Mouse (Mus musculus): ENCODE data around the gene Hist1h1d. TPM values are rescaled to one million over a fixed set of nuclear protein-coding genes. Genes with fewer than 3 reads are reported as not detected.

Hist1h1d gene
- polyA plus RNA-seq (2015; fragmentation: Nextera tagmentation; extraction: Ambion mirVana) = 0.22 and 0.23 TPM in 2 replicates

GRCm38 (mm10) chr13:23552962-23553361 is at the start of gene Hist1h1d:
TSS of gene Hist1h1d (plus strand) at chr13:23553262.
- ATAC-seq (replicated peaks; ENCODE audit: low FRiP score, low read depth) = no peak
- no peaks in the 10 kb centered on the region for H3K36me3 ChIP-seq (ENCODE audit: insufficient read depth, low read length)
- peak within 1 kb of the TSS; percentile 62; the same call in 1 of the 2 replicates for H3K4me2 ChIP-seq (ENCODE audit: low read length)
- no peak for DNase-seq (ENCODE audit: low spot score)
- peak within 1 kb of the TSS; percentile 58; the same call in 1 of the 2 replicates for H3K9ac ChIP-seq (ENCODE audit: low read depth, low read length)
- H3K4me3 ChIP-seq (replicated peaks; ENCODE audit: low read depth, low read length) = no peak within 1 kb of the TSS
- no peaks in the 10 kb centered on the region for H3K4me1 ChIP-seq (replicated peaks; ENCODE audit: insufficient read depth, low read length)
- H3K9me3 ChIP-seq (replicated peaks; ENCODE audit: low read length) = no peaks in the 10 kb centered on the region
- H3K27ac ChIP-seq = peak within 1 kb of the TSS; percentile 98
- no peaks in the 10 kb centered on the region for H3K27me3 ChIP-seq (ENCODE audit: insufficient read depth, low read length)
- no peak for TF ChIP-seq CTCF (IDR thresholded peaks at IDR 0.05; ENCODE audit: low read depth)

DNA sequence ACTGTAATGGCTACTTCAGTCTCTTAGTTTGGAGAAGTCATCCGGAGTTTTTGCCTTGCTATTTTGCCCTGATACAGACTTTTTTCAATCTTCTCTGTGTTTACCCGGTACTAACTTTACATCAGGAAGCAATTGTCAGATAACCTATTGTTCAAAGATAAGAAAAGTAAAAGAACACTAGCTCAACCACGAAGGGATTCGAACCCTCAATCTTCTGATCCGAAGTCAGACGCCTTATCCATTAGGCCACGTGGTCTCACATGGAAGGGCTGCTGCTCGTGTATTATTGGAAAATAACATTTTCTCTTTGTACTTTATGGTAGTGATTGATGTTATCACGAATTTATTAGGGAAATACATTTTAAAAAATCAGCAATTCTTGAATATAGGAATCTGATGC is 49.3 kb upstream of the Hist1h1d start:
- Histone ChIP-seq H3K4me2 (ENCODE audit: low read length) (no peak overlapping the region), H3K36me3 (ENCODE audit: insufficient read depth, low read length) (no peaks in the 10 kb centered on the region), H3K27ac (no peak overlapping the region), H3K27me3 (ENCODE audit: insufficient read depth, low read length) (no peaks in the 10 kb centered on the region), H3K4me3 (replicated peaks; ENCODE audit: low read depth, low read length) (no peak overlapping the region), H3K9me3 (replicated peaks; ENCODE audit: low read length) (no peaks in the 10 kb centered on the region), H3K4me1 (replicated peaks; ENCODE audit: insufficient read depth, low read length) (no peaks in the 10 kb centered on the region), H3K9ac (ENCODE audit: low read depth, low read length) (no peak overlapping the region)
- no peak for ATAC-seq (replicated peaks; ENCODE audit: low FRiP score, low read depth)
- WGBS = 5% methylated on average over 9 of the region's 9 CpGs
- peak; percentile 65 for DNase-seq (ENCODE audit: low spot score)
- TF ChIP-seq CTCF (IDR thresholded peaks at IDR 0.05; ENCODE audit: low read depth) = no peak

- Histone ChIP-seq H3K9me3 (replicated peaks; ENCODE audit: low read length) (no peaks in the 10 kb centered on the region), H3K4me1 (replicated peaks; ENCODE audit: insufficient read depth, low read length) (no peaks in the 10 kb centered on the region), H3K9ac (ENCODE audit: low read depth, low read length) (peak overlapping the region; percentile 35; the same call in 1 of the 2 replicates), H3K27me3 (ENCODE audit: insufficient read depth, low read length) (no peaks in the 10 kb centered on the region), H3K27ac (no peak overlapping the region), H3K4me3 (replicated peaks; ENCODE audit: low read depth, low read length) (peak overlapping the region; percentile 7; the same call in 1 of the 2 replicates), H3K36me3 (ENCODE audit: insufficient read depth, low read length) (no peaks in the 10 kb centered on the region), H3K4me2 (ENCODE audit: low read length) (peak overlapping the region; percentile 39)
- WGBS = 16% methylated on average over 14 of the region's 14 CpGs
- no peak for ATAC-seq (replicated peaks; ENCODE audit: low FRiP score, low read depth)
- DNase-seq (ENCODE audit: low spot score) = no peak
- no peak for TF ChIP-seq CTCF (IDR thresholded peaks at IDR 0.05; ENCODE audit: low read depth)
Measured at GRCm38 (mm10) chr13:23505662-23506345, 47.3 kb upstream of the Hist1h1d start.

DNA sequence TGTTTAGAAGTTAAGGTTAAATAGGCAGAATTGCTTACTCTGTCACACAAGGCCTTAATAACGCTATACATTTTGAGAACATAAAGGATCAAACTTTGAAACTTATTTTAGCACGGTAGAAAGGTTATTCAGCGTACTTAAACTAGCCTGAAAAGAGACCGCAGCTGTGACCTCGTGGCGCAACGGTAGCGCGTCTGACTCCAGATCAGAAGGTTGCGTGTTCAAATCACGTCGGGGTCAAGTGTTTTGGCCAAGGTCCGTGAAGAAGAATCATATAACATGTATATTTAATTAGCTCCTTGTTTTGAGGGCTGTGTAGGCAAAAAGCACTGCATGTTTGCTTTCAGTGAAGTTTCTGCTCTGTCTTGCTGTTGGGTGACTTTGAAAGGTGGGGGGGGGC is 46.7 kb upstream of the Hist1h1d start:
- no peak for ATAC-seq (replicated peaks; ENCODE audit: low FRiP score, low read depth)
- H3K9me3 ChIP-seq (replicated peaks; ENCODE audit: low read length) = no peaks in the 10 kb centered on the region
- H3K4me2 ChIP-seq (ENCODE audit: low read length) = peak overlapping the region; percentile 39; the same call in 1 of the 2 replicates
- no peak for DNase-seq (ENCODE audit: low spot score)
- 14% methylated on average over 13 of the region's 13 CpGs for WGBS
- no peaks in the 10 kb centered on the region for H3K36me3 ChIP-seq (ENCODE audit: insufficient read depth, low read length)
- no peak for TF ChIP-seq CTCF (IDR thresholded peaks at IDR 0.05; ENCODE audit: low read depth)
- no peaks in the 10 kb centered on the region for H3K4me1 ChIP-seq (replicated peaks; ENCODE audit: insufficient read depth, low read length)
- H3K27ac ChIP-seq = no peak overlapping the region
- 0 out of 2 replicates have a peak overlapping the region, but pooled peaks have one; percentile 7 for H3K4me3 ChIP-seq (replicated peaks; ENCODE audit: low read depth, low read length)
- H3K27me3 ChIP-seq (ENCODE audit: insufficient read depth, low read length) = no peaks in the 10 kb centered on the region
- no peak overlapping the region for H3K9ac ChIP-seq (ENCODE audit: low read depth, low read length)

DNA sequence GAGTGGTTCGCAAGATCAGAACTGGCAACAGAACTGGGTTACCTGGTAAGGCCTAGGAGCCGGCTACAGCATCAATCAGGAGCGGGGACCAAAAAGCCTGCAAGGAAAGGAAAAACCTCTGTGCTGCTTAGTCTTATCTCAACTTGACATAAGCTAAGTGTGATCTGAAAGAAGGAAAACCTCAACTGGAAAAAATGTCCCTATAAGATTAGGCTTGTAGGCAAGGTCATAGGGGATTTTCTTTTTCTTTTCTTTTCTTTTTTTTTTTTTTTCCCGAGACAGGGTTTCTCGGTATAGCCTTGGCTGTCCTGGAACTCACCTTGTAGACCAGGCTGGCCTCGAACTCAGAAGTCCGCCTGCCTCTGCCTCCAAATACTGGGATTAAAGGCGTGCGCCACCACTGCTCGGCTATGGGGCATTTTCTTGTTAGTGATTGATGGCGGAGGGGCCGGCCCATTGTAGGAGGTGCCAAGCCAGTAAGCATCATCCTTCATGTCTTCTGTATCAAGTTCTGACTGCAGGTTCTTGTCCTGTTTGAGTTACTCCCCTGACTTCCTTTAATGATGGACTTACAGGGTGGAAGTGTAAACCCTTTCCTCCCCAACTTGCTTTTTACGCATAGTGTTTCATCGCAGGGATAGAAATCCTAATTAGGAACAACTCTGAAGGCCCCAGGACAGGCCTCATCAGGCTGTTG is 46.1 kb upstream of the Hist1h1d start:
- DNase-seq (ENCODE audit: low spot score) (no peak), ATAC-seq (replicated peaks; ENCODE audit: low FRiP score, low read depth) (no peak)
- no peak for TF ChIP-seq CTCF (IDR thresholded peaks at IDR 0.05; ENCODE audit: low read depth)
- H3K36me3 ChIP-seq (ENCODE audit: insufficient read depth, low read length) = no peaks in the 10 kb centered on the region
- 36% methylated on average over 14 of the region's 14 CpGs for WGBS
- H3K9ac ChIP-seq (ENCODE audit: low read depth, low read length) = no peak overlapping the region
- no peaks in the 10 kb centered on the region for H3K4me1 ChIP-seq (replicated peaks; ENCODE audit: insufficient read depth, low read length)
- H3K9me3 ChIP-seq (replicated peaks; ENCODE audit: low read length) = no peaks in the 10 kb centered on the region
- H3K4me3 ChIP-seq (replicated peaks; ENCODE audit: low read depth, low read length) = no peak overlapping the region
- H3K4me2 ChIP-seq (ENCODE audit: low read length) = no peak overlapping the region
- no peaks in the 10 kb centered on the region for H3K27me3 ChIP-seq (ENCODE audit: insufficient read depth, low read length)
- H3K27ac ChIP-seq = no peak overlapping the region

DNA sequence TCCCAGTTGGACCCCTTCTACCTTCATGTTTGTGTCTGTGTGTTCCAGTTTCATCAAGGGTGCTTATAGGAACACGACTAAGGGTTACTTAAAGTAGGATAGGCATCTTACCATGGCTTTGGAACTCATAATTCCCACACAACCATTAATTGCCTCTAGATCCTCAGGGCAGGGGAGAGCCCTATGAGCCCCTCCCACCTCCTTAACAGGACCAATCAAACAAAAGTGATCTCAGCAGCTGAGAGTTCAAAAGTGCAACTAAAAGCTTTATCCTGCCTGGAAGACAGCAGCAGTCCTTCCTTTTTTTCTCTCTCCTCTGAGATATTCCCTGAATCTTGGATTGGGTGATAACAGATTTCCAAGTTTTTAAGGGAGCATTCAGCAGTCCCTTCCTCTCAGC is 42.9 kb upstream of the Hist1h1d start:
- no peak for ATAC-seq (replicated peaks; ENCODE audit: low FRiP score, low read depth)
- H3K27me3 ChIP-seq (ENCODE audit: insufficient read depth, low read length) = no peaks in the 10 kb centered on the region
- 39% methylated on average over 1 of the region's 1 CpGs for WGBS
- H3K4me1 ChIP-seq (replicated peaks; ENCODE audit: insufficient read depth, low read length) = no peaks in the 10 kb centered on the region
- H3K4me2 ChIP-seq (ENCODE audit: low read length) = no peak overlapping the region
- H3K36me3 ChIP-seq (ENCODE audit: insufficient read depth, low read length) = no peaks in the 10 kb centered on the region
- H3K4me3 ChIP-seq (replicated peaks; ENCODE audit: low read depth, low read length) = no peak overlapping the region
- peak; percentile 49 for DNase-seq (ENCODE audit: low spot score)
- no peak overlapping the region for H3K9ac ChIP-seq (ENCODE audit: low read depth, low read length)
- no peaks in the 10 kb centered on the region for H3K9me3 ChIP-seq (replicated peaks; ENCODE audit: low read length)
- no peak for TF ChIP-seq CTCF (IDR thresholded peaks at IDR 0.05; ENCODE audit: low read depth)
- no peak overlapping the region for H3K27ac ChIP-seq
